Mouse (Mus musculus) small intestine, adult 2 months (tissue): ENCODE results near the gene Cpt1a.

Experiments
- CTCF ChIP-seq: fragments of 200-500 bp; IDR thresholded peaks from 2 replicates; pipeline ENCODE4 v1.5.1; 2012; ENCODE audit warnings: low read depth, mild to moderate bottlenecking, control low read depth, inconsistent platforms, low read length, moderate library complexity, mixed read lengths; ENCODE audit not compliant: insufficient replicate concordance, insufficient read length; ENCODE audit errors: extremely low read depth
- POLR2A ChIP-seq: fragments of 200-500 bp; IDR thresholded peaks from 2 replicates; pipeline ENCODE4 v1.6.1; 2012; ENCODE audit warnings: low read depth, mild to moderate bottlenecking, control low read depth, inconsistent platforms, low read length, moderate library complexity

- TF ChIP-seq CTCF (no peak), POLR2A (no peak)
Observed at GRCm38 (mm10) chr19:3414268-3414733, 92.2 kb downstream of the Cpt1a start, which contains the start of gene Gal.
